Mouse (Mus musculus): ENCODE measurements at regions not wholly inside any gene's neighbourhood (a gene's known extent, or its start where the extent isn't known, plus 50 kb on each side); places are given as distances from the start of the nearest gene placed in this dataset.
"Not testable (repeated sequence)": the region's sequence is repeated elsewhere in the genome, so short reads cannot be mapped to it uniquely, and the experiment has no call there.

GRCm38 (mm10) chr15:44851346-44852064 lies 4717.3 kb downstream of the 9330182O14Rik start:
- Histone ChIP-seq H3K9me3 (ENCODE audit: control insufficient read depth, low read length) (no peaks in the 10 kb centered on the region), H3K4me3 (ENCODE audit: low read depth, low read length) (no peak overlapping the region), H3K27ac (ENCODE audit: low read depth, low read length) (no peak overlapping the region), H3K36me3 (ENCODE audit: control insufficient read depth, insufficient read depth, low read length) (no peaks in the 10 kb centered on the region), H3K9ac (ENCODE audit: low read depth, low read length) (no peak overlapping the region), H3K4me1 (replicated peaks; ENCODE audit: control insufficient read depth, insufficient read depth, low read length) (no peaks in the 10 kb centered on the region), H3K4me2 (replicated peaks; ENCODE audit: low read depth, low read length) (no peak overlapping the region), H3K27me3 (ENCODE audit: control insufficient read depth, insufficient read depth, low read length) (no peaks in the 10 kb centered on the region)
- WGBS, result 32% methylated on average over 5 of the region's 5 CpGs
- peak; percentile 77 for ATAC-seq (ENCODE audit: low FRiP score)
- DNase-seq (ENCODE audit: low spot score), result no peak

- DNase-seq (ENCODE audit: low spot score) (no peak), ATAC-seq (ENCODE audit: low FRiP score) (no peak)
- Histone ChIP-seq H3K4me2 (replicated peaks; ENCODE audit: low read depth, low read length) (no peak overlapping the region), H3K27me3 (ENCODE audit: control insufficient read depth, insufficient read depth, low read length) (no peaks in the 10 kb centered on the region), H3K4me1 (replicated peaks; ENCODE audit: control insufficient read depth, insufficient read depth, low read length) (no peaks in the 10 kb centered on the region), H3K4me3 (ENCODE audit: low read depth, low read length) (no peak overlapping the region), H3K9me3 (ENCODE audit: control insufficient read depth, low read length) (no peaks in the 10 kb centered on the region), H3K36me3 (ENCODE audit: control insufficient read depth, insufficient read depth, low read length) (no peaks in the 10 kb centered on the region), H3K9ac (ENCODE audit: low read depth, low read length) (no peak overlapping the region), H3K27ac (ENCODE audit: low read depth, low read length) (no peak overlapping the region)
- 64% methylated on average over 1 of the region's 1 CpGs for WGBS
These were observed 4722.9 kb downstream of the 9330182O14Rik start for GRCm38 (mm10) chr15:44857080-44857479.

- H3K4me1 ChIP-seq (replicated peaks; ENCODE audit: control insufficient read depth, insufficient read depth, low read length), result no peaks in the 10 kb centered on the region
- H3K4me3 ChIP-seq (ENCODE audit: low read depth, low read length), result no peak overlapping the region
- H3K36me3 ChIP-seq (ENCODE audit: control insufficient read depth, insufficient read depth, low read length), result no peaks in the 10 kb centered on the region
- H3K9ac ChIP-seq (ENCODE audit: low read depth, low read length), result no peak overlapping the region
- no peak for ATAC-seq (ENCODE audit: low FRiP score)
- no peak overlapping the region for H3K4me2 ChIP-seq (replicated peaks; ENCODE audit: low read depth, low read length)
- 72% methylated on average over 3 of the region's 3 CpGs for WGBS
- DNase-seq (ENCODE audit: low spot score), result no peak
- H3K27ac ChIP-seq (ENCODE audit: low read depth, low read length), result no peak overlapping the region
- no peaks in the 10 kb centered on the region for H3K9me3 ChIP-seq (ENCODE audit: control insufficient read depth, low read length)
- no peaks in the 10 kb centered on the region for H3K27me3 ChIP-seq (ENCODE audit: control insufficient read depth, insufficient read depth, low read length)
These were observed 4725.2 kb downstream of the 9330182O14Rik start for GRCm38 (mm10) chr15:44859369-44859768.

GRCm38 (mm10) chr15:44860204-44860806 lies 4726.1 kb downstream of the 9330182O14Rik start:
- ATAC-seq (ENCODE audit: low FRiP score), result no peak

GRCm38 (mm10) chr15:44868537-44868936 lies 4734.4 kb downstream of the 9330182O14Rik start:
- DNase-seq (ENCODE audit: low spot score) (no peak), ATAC-seq (ENCODE audit: low FRiP score) (no peak)
- Histone ChIP-seq H3K4me2 (replicated peaks; ENCODE audit: low read depth, low read length) (no peak overlapping the region), H3K27me3 (ENCODE audit: control insufficient read depth, insufficient read depth, low read length) (no peaks in the 10 kb centered on the region), H3K36me3 (ENCODE audit: control insufficient read depth, insufficient read depth, low read length) (no peaks in the 10 kb centered on the region), H3K9ac (ENCODE audit: low read depth, low read length) (no peak overlapping the region), H3K27ac (ENCODE audit: low read depth, low read length) (no peak overlapping the region), H3K9me3 (ENCODE audit: control insufficient read depth, low read length) (no peaks in the 10 kb centered on the region), H3K4me3 (ENCODE audit: low read depth, low read length) (no peak overlapping the region), H3K4me1 (replicated peaks; ENCODE audit: control insufficient read depth, insufficient read depth, low read length) (no peaks in the 10 kb centered on the region)
- WGBS, result 85% methylated on average over 3 of the region's 3 CpGs

More at GRCm38 (mm10) chr15:44860204-44860806, 4726.1 kb downstream of the 9330182O14Rik start:
- no peaks in the 10 kb centered on the region for H3K36me3 ChIP-seq (ENCODE audit: control insufficient read depth, insufficient read depth, low read length)
- no peak overlapping the region for H3K9ac ChIP-seq (ENCODE audit: low read depth, low read length)
- 84% methylated on average over 1 of the region's 1 CpGs for WGBS
- H3K4me2 ChIP-seq (replicated peaks; ENCODE audit: low read depth, low read length), result no peak overlapping the region
- no peaks in the 10 kb centered on the region for H3K4me1 ChIP-seq (replicated peaks; ENCODE audit: control insufficient read depth, insufficient read depth, low read length)
- H3K9me3 ChIP-seq (ENCODE audit: control insufficient read depth, low read length), result no peaks in the 10 kb centered on the region
- H3K27ac ChIP-seq (ENCODE audit: low read depth, low read length), result no peak overlapping the region
- no peaks in the 10 kb centered on the region for H3K27me3 ChIP-seq (ENCODE audit: control insufficient read depth, insufficient read depth, low read length)
- no peak for DNase-seq (ENCODE audit: low spot score)
- H3K4me3 ChIP-seq (ENCODE audit: low read depth, low read length), result no peak overlapping the region

- H3K4me2 ChIP-seq (replicated peaks; ENCODE audit: low read depth, low read length), result no peak overlapping the region
- H3K9me3 ChIP-seq (ENCODE audit: control insufficient read depth, low read length), result no peaks in the 10 kb centered on the region
- H3K4me3 ChIP-seq (ENCODE audit: low read depth, low read length), result no peak overlapping the region
- H3K4me1 ChIP-seq (replicated peaks; ENCODE audit: control insufficient read depth, insufficient read depth, low read length), result no peaks in the 10 kb centered on the region
- H3K27me3 ChIP-seq (ENCODE audit: control insufficient read depth, insufficient read depth, low read length), result no peaks in the 10 kb centered on the region
- H3K27ac ChIP-seq (ENCODE audit: low read depth, low read length), result no peak overlapping the region
- DNase-seq (ENCODE audit: low spot score) (no peak), ATAC-seq (ENCODE audit: low FRiP score) (no peak)
- H3K36me3 ChIP-seq (ENCODE audit: control insufficient read depth, insufficient read depth, low read length), result no peaks in the 10 kb centered on the region
- WGBS, result 82% methylated on average over 4 of the region's 4 CpGs
- H3K9ac ChIP-seq (ENCODE audit: low read depth, low read length), result no peak overlapping the region
These were observed 4734.9 kb downstream of the 9330182O14Rik start for GRCm38 (mm10) chr15:44869023-44869422.

- no peak for ATAC-seq (ENCODE audit: low FRiP score)
- H3K36me3 ChIP-seq (ENCODE audit: control insufficient read depth, insufficient read depth, low read length), result no peaks in the 10 kb centered on the region
- no peak overlapping the region for H3K9ac ChIP-seq (ENCODE audit: low read depth, low read length)
- H3K4me1 ChIP-seq (replicated peaks; ENCODE audit: control insufficient read depth, insufficient read depth, low read length), result no peaks in the 10 kb centered on the region
- H3K27me3 ChIP-seq (ENCODE audit: control insufficient read depth, insufficient read depth, low read length), result no peaks in the 10 kb centered on the region
- no peak for DNase-seq (ENCODE audit: low spot score)
- no peak overlapping the region for H3K4me2 ChIP-seq (replicated peaks; ENCODE audit: low read depth, low read length)
- WGBS, result 84% methylated on average over 2 of the region's 2 CpGs
- no peak overlapping the region for H3K27ac ChIP-seq (ENCODE audit: low read depth, low read length)
- no peaks in the 10 kb centered on the region for H3K9me3 ChIP-seq (ENCODE audit: control insufficient read depth, low read length)
- H3K4me3 ChIP-seq (ENCODE audit: low read depth, low read length), result no peak overlapping the region
These were observed 4735.5 kb downstream of the 9330182O14Rik start for GRCm38 (mm10) chr15:44869672-44870071.

GRCm38 (mm10) chr15:44870934-44871333 lies 4736.8 kb downstream of the 9330182O14Rik start:
- not testable (repeated sequence) for H3K4me1 ChIP-seq (replicated peaks; ENCODE audit: control insufficient read depth, insufficient read depth, low read length); H3K9ac ChIP-seq (ENCODE audit: low read depth, low read length); H3K36me3 ChIP-seq (ENCODE audit: control insufficient read depth, insufficient read depth, low read length); H3K9me3 ChIP-seq (ENCODE audit: control insufficient read depth, low read length); ATAC-seq (ENCODE audit: low FRiP score); DNase-seq (ENCODE audit: low spot score); H3K4me3 ChIP-seq (ENCODE audit: low read depth, low read length); H3K27me3 ChIP-seq (ENCODE audit: control insufficient read depth, insufficient read depth, low read length); H3K4me2 ChIP-seq (replicated peaks; ENCODE audit: low read depth, low read length); H3K27ac ChIP-seq (ENCODE audit: low read depth, low read length)
- WGBS, result 80% methylated on average over 2 of the region's 3 CpGs

GRCm38 (mm10) chr15:44882219-44882618 lies 4748.1 kb downstream of the 9330182O14Rik start:
- WGBS, result 92% methylated on average over 4 of the region's 4 CpGs
- H3K27me3 ChIP-seq (ENCODE audit: control insufficient read depth, insufficient read depth, low read length), result no peaks in the 10 kb centered on the region

More at GRCm38 (mm10) chr15:44882219-44882618, 4748.1 kb downstream of the 9330182O14Rik start:
- Histone ChIP-seq H3K36me3 (ENCODE audit: control insufficient read depth, insufficient read depth, low read length) (no peaks in the 10 kb centered on the region), H3K9me3 (ENCODE audit: control insufficient read depth, low read length) (no peaks in the 10 kb centered on the region), H3K4me3 (ENCODE audit: low read depth, low read length) (no peak overlapping the region), H3K4me2 (replicated peaks; ENCODE audit: low read depth, low read length) (no peak overlapping the region), H3K27ac (ENCODE audit: low read depth, low read length) (no peak overlapping the region), H3K4me1 (replicated peaks; ENCODE audit: control insufficient read depth, insufficient read depth, low read length) (no peaks in the 10 kb centered on the region), H3K9ac (ENCODE audit: low read depth, low read length) (no peak overlapping the region)
- ATAC-seq (ENCODE audit: low FRiP score) (no peak), DNase-seq (ENCODE audit: low spot score) (no peak)

Data from hindbrain, embryonic 11.5 days (tissue).